Mouse (Mus musculus) MEL (cell line): ENCODE measurements around the gene Stom. TPM values are rescaled to one million over a fixed set of nuclear protein-coding genes. Genes with fewer than 3 reads are reported as not detected.

ENCODE experiments used
- DNase-seq: peaks from one replicate; pipeline ENCODE4 v3.0.0; 2011; ENCODE audit warnings: low read depth, low spot score
- H3K27ac ChIP-seq: 2 replicates; pipeline ENCODE4 v1.5.1; 2012; ENCODE audit warnings: low read depth, mild to moderate bottlenecking, control low read depth, low read length, moderate library complexity; ENCODE audit not compliant: control insufficient read depth
- H3K27me3 ChIP-seq, 2 experiments: fragments of 150-350 bp in 1 of 2; sonication (generic) in 1 of 2; 2 replicates each; pipeline ENCODE4 v1.6.1; 2012; ENCODE audit warnings: low read length in 2 of 2, mild to moderate bottlenecking in 2 of 2, improper control_type of control experiment in 1 of 2, moderate library complexity in 1 of 2; ENCODE audit not compliant: insufficient read depth in 2 of 2, control insufficient read depth in 1 of 2
- H3K36me3 ChIP-seq, 2 experiments: 2 replicates each; pipeline ENCODE4 v1.6.1; 2012 to 2014; ENCODE audit warnings: low read length in 2 of 2, improper control_type of control experiment in 1 of 2, inconsistent platforms in 1 of 2, mild to moderate bottlenecking in 1 of 2; ENCODE audit not compliant: insufficient read depth in 2 of 2, control insufficient read depth in 1 of 2
- H3K4me1 ChIP-seq, 2 experiments: fragments of 150-350 bp in 1 of 2; sonication (generic) in 1 of 2; 2 replicates each; pipeline ENCODE4 v1.6.1; 2012; ENCODE audit warnings: low read length in 2 of 2, improper control_type of control experiment in 1 of 2, mild to moderate bottlenecking in 1 of 2; ENCODE audit not compliant: insufficient read depth in 2 of 2, control insufficient read depth in 1 of 2
- H3K4me3 ChIP-seq, 2 experiments: fragments of 150-350 bp in 1 of 2; sonication (generic) in 1 of 2; 2 replicates each; pipeline ENCODE4 v1.5.1; 2012; ENCODE audit warnings: low read depth in 2 of 2, low read length in 2 of 2, mild to moderate bottlenecking in 2 of 2, moderate library complexity in 2 of 2, control low read depth in 1 of 2, improper control_type of control experiment in 1 of 2; ENCODE audit not compliant: control insufficient read depth in 1 of 2, insufficient read depth in 1 of 2
- H3K79me2 ChIP-seq: 2 replicates; pipeline ENCODE4 v1.6.1; 2012; ENCODE audit warnings: mild to moderate bottlenecking, low read length, moderate library complexity; ENCODE audit not compliant: control insufficient read depth, poor library complexity, insufficient read depth
- H3K9ac ChIP-seq: 2 replicates; pipeline ENCODE4 v1.6.1; 2012; ENCODE audit warnings: low read depth, mild to moderate bottlenecking, control low read depth, low read length, moderate library complexity; ENCODE audit not compliant: control insufficient read depth, poor library complexity, severe bottlenecking
- H3K9me3 ChIP-seq: fragments of 150-350 bp; sonication (generic); replicated peaks from 2 replicates; pipeline ENCODE4 v1.6.1; 2012; ENCODE audit warnings: mild to moderate bottlenecking, low read length, improper control_type of control experiment, moderate library complexity; ENCODE audit not compliant: insufficient read depth
- BHLHE40 ChIP-seq: IDR thresholded peaks from 2 replicates; pipeline ENCODE4 v1.6.1; 2012; ENCODE audit warnings: low read depth, mild to moderate bottlenecking, inconsistent platforms, low read length, improper control_type of control experiment, borderline replicate concordance
- CHD1 ChIP-seq: IDR thresholded peaks from 2 replicates; pipeline ENCODE4 v1.6.1; 2012; ENCODE audit warnings: low read depth, mild to moderate bottlenecking, inconsistent platforms, low read length, improper control_type of control experiment
- CHD2 ChIP-seq: IDR thresholded peaks from 2 replicates; pipeline ENCODE4 v1.6.1; 2011; ENCODE audit warnings: low read length, improper control_type of control experiment
- CTCF ChIP-seq, 3 experiments: IDR thresholded peaks in 2 of 3; conservative IDR thresholded peaks in 1 of 3; 2 replicates each; pipeline ENCODE4 v1.5.1; 2011 to 2012; ENCODE audit warnings: low read length in 3 of 3, low read depth in 2 of 3, mild to moderate bottlenecking in 2 of 3, improper control_type of control experiment in 1 of 3, inconsistent platforms in 1 of 3, mixed read lengths in 1 of 3, moderate library complexity in 1 of 3; ENCODE audit not compliant: control insufficient read depth in 1 of 3, insufficient read depth in 1 of 3, poor library complexity in 1 of 3, severe bottlenecking in 1 of 3
- ELF1 ChIP-seq: IDR thresholded peaks from 2 replicates; pipeline ENCODE4 v1.6.1; 2014; ENCODE audit warnings: low read depth, mild to moderate bottlenecking, inconsistent platforms, low read length, improper control_type of control experiment, moderate library complexity
- EP300 ChIP-seq, 2 experiments: IDR thresholded peaks; 2 replicates each; pipeline ENCODE4 v1.6.1; 2011; ENCODE audit warnings: improper control_type of control experiment in 2 of 2, low read length in 2 of 2, low read depth in 1 of 2, mild to moderate bottlenecking in 1 of 2
- ETS1 ChIP-seq: IDR thresholded peaks from 2 replicates; pipeline ENCODE4 v1.6.1; 2012; ENCODE audit warnings: low read depth, mild to moderate bottlenecking, inconsistent platforms, low read length, improper control_type of control experiment, moderate library complexity
- HCFC1 ChIP-seq: IDR thresholded peaks from 2 replicates; pipeline ENCODE4 v1.6.1; 2012; ENCODE audit warnings: low read depth, mild to moderate bottlenecking, inconsistent platforms, low read length, improper control_type of control experiment, moderate library complexity
- MAFK ChIP-seq: IDR thresholded peaks from 2 replicates; pipeline ENCODE4 v1.6.1; 2011; ENCODE audit warnings: low read depth, mild to moderate bottlenecking, low read length, improper control_type of control experiment, borderline replicate concordance
- MAX ChIP-seq: IDR thresholded peaks from 2 replicates; pipeline ENCODE4 v1.6.1; 2011; ENCODE audit warnings: low read length, improper control_type of control experiment
- MAZ ChIP-seq: IDR thresholded peaks from 2 replicates; pipeline ENCODE4 v1.6.1; 2012; ENCODE audit warnings: low read depth, mild to moderate bottlenecking, inconsistent platforms, low read length, improper control_type of control experiment
- MYB ChIP-seq: IDR thresholded peaks from 2 replicates; pipeline ENCODE4 v1.6.1; 2011; ENCODE audit warnings: mild to moderate bottlenecking, low read depth, low read length, improper control_type of control experiment
- MYC ChIP-seq: IDR thresholded peaks from 2 replicates; pipeline ENCODE4 v1.6.1; 2011; ENCODE audit warnings: low read depth, mild to moderate bottlenecking, low read length, improper control_type of control experiment, moderate library complexity
- POLR2A ChIP-seq, 2 experiments: IDR thresholded peaks; 2 replicates each; pipeline ENCODE4 v1.6.1; 2011 to 2012; ENCODE audit warnings: low read length in 2 of 2, mild to moderate bottlenecking in 2 of 2, control low read depth in 1 of 2, improper control_type of control experiment in 1 of 2, low read depth in 1 of 2, moderate library complexity in 1 of 2; ENCODE audit not compliant: control insufficient read depth in 1 of 2, insufficient read depth in 1 of 2, poor library complexity in 1 of 2
- POLR2AphosphoS5 ChIP-seq: IDR thresholded peaks from 2 replicates; pipeline ENCODE4 v1.6.1; 2012; ENCODE audit warnings: low read depth, borderline replicate concordance, mild to moderate bottlenecking, inconsistent platforms, low read length, moderate library complexity, mixed read lengths
- RAD21 ChIP-seq: IDR thresholded peaks from 2 replicates; pipeline ENCODE4 v1.6.1; 2011; ENCODE audit warnings: mild to moderate bottlenecking, low read depth, low read length, improper control_type of control experiment
- RCOR1 ChIP-seq: IDR thresholded peaks from 2 replicates; pipeline ENCODE4 v1.6.1; 2012; ENCODE audit warnings: low read depth, mild to moderate bottlenecking, inconsistent platforms, low read length, improper control_type of control experiment
- SMC3 ChIP-seq: IDR thresholded peaks from 2 replicates; pipeline ENCODE4 v1.6.1; 2011; ENCODE audit warnings: low read depth, low read length, improper control_type of control experiment
- TCF12 ChIP-seq: IDR thresholded peaks from 2 replicates; pipeline ENCODE4 v1.6.1; 2014; ENCODE audit warnings: low read depth, mild to moderate bottlenecking, inconsistent platforms, low read length, improper control_type of control experiment, moderate library complexity
- USF2 ChIP-seq, 2 experiments: IDR thresholded peaks; 2 replicates each; pipeline ENCODE4 v1.6.1; 2011 to 2012; ENCODE audit warnings: improper control_type of control experiment in 2 of 2, low read length in 2 of 2, borderline replicate concordance in 1 of 2, inconsistent platforms in 1 of 2, low read depth in 1 of 2, mild to moderate bottlenecking in 1 of 2; ENCODE audit not compliant: insufficient read depth in 1 of 2
- ZMIZ1 ChIP-seq: IDR thresholded peaks from 2 replicates; pipeline ENCODE4 v1.6.1; 2012; ENCODE audit warnings: low read depth, mild to moderate bottlenecking, inconsistent platforms, low read length, improper control_type of control experiment, moderate library complexity
- polyA plus RNA-seq, 2 experiments: library from polyadenylated mRNA; stranded (reverse) in 1 of 2; unstranded in 1 of 2; fragments of >175 nt in 1 of 2; fragments of >200 nt in 1 of 2; gene quantifications; 2 replicates each; pipeline versions ENCODE4 v1.2.1 to v1.2.4; 2012; ENCODE audit warnings: low replicate concordance in 2 of 2, low read depth in 1 of 2; ENCODE audit not compliant: insufficient read length in 2 of 2, insufficient read depth in 1 of 2, missing spikeins in 1 of 2
- total RNA-seq: library from RNA; depleted of rRNA; stranded (reverse); fragments of 300-350 nt; gene quantifications from 2 replicates; pipeline ENCODE4 v1.2.3, GENCODE M21; 2012

Gene Stom
- total and polyA plus RNA-seq, 3 experiments = 28.0 to 49.4 TPM; not detected in 1

DNA sequence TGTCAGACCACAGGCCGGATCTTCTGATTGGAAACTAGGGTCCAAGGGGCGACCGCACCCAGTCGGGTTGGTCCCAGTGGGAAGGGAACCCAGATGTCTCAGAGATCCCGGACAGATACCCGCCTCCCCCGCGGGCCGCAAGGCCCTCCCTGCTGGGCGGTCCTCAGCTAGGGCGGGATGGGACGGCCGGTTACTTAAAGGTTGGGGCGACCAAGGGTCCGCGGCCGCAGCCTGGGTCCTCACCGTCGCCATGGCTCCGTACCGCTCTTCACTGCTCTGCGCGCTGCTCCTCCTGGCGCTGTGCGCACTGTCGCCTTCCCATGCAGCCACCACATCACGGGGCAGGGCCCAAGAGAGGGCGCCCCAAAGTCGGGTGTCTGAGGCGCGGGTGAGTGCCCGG, 54.6 kb downstream of the Stom start:
- no peak for DNase-seq
- H3K27ac ChIP-seq = no peak overlapping the region
- TF ChIP-seq HCFC1 (no peak), SMC3 (no peak), MAFK (no peak), MAX (no peak)
- TF ChIP-seq, all 39 proteins: peak for 0
- peaks cover 3 to 8% of the 10 kb centered on the region in 2 experiments; a peak in 3 of 4 replicates for H3K27me3 ChIP-seq
- no peaks in the 10 kb centered on the region for H3K4me1 ChIP-seq
- H3K9ac ChIP-seq = no peak overlapping the region
- H3K79me2 ChIP-seq = no peaks in the 10 kb centered on the region
- H3K36me3 ChIP-seq = no peaks in the 10 kb centered on the region
- peak overlapping the region in 1 of 2 experiments; percentile 15; a peak in 2 of 4 replicates for H3K4me3 ChIP-seq
- no peaks in the 10 kb centered on the region for H3K9me3 ChIP-seq

DNA sequence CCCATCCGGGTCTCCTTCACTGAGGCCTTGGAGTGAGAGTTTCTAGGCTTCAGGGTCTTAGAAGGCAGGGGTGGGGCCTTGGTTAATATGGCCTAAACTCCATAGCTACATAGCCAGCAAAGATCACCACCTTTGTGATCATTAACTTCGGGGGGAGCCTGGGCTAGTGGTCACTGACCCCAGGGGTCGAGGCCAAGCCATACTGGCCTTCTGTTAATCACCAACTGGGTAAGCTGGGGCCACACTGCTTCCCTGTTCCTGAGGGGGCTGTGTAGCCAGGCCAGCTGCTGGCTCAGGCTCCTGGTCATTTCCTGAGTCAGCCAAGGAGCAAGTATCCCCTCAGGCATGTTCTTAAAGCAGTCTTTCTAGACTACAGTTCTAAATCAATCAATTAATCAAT, 56.8 kb downstream of the Stom start:
- H3K4me1 ChIP-seq = no peaks in the 10 kb centered on the region
- H3K79me2 ChIP-seq = no peaks in the 10 kb centered on the region
- no peaks in the 10 kb centered on the region for H3K36me3 ChIP-seq
- H3K4me3 ChIP-seq = no peak overlapping the region
- peaks cover 3 to 7% of the 10 kb centered on the region in 2 experiments; a peak in 3 of 4 replicates for H3K27me3 ChIP-seq
- no peak for DNase-seq
- H3K9me3 ChIP-seq = no peaks in the 10 kb centered on the region
- H3K9ac ChIP-seq = no peak overlapping the region
- no peak overlapping the region for H3K27ac ChIP-seq
- TF ChIP-seq MAZ (no peak), ETS1 (no peak), POLR2AphosphoS5 (no peak), ELF1 (no peak), CTCF (IDR thresholded peaks at IDR 0.05 in 2 of 3, conservative IDR thresholded peaks at IDR 0.05 in 1 of 3; ENCODE audit: control insufficient read depth in 1 of 3, insufficient read depth in 1 of 3, low read depth in 2 of 3, low read length in 3 of 3, poor library complexity in 1 of 3, severe bottlenecking in 1 of 3) (no peak), TCF12 (no peak), HCFC1 (no peak), MAFK (no peak), CHD2 (no peak), MAX (no peak), RCOR1 (no peak), ZMIZ1 (no peak), USF2 (IDR thresholded peaks at IDR 0.05; ENCODE audit: borderline replicate concordance in 1 of 2, insufficient read depth in 1 of 2, low read depth in 1 of 2, low read length in 2 of 2) (no peak), POLR2A (IDR thresholded peaks at IDR 0.05; ENCODE audit: control insufficient read depth in 1 of 2, insufficient read depth in 1 of 2, low read depth in 1 of 2, low read length in 2 of 2, poor library complexity in 1 of 2) (no peak), EP300 (IDR thresholded peaks at IDR 0.05; ENCODE audit: low read depth in 1 of 2, low read length in 2 of 2) (no peak), RAD21 (no peak), CHD1 (no peak), BHLHE40 (no peak), MYB (no peak), MYC (no peak)
- TF ChIP-seq, all 39 proteins: peak for 0
